Mouse (Mus musculus) liver, postnatal 0 days (tissue): Measurements from ENCODE around the gene Med29. TPM values are rescaled to one million over a fixed set of nuclear protein-coding genes. Genes with fewer than 3 reads are reported as not detected.
A peak's percentile ranks its signal among the peaks of the same experiment; 100 is the strongest.

ENCODE experiments used
- ATAC-seq: fragments of 200-750 bp; cut with Nextera tagmentation; 2 replicates; pipeline ENCODE4 v1.8.0; 2017; ENCODE audit warnings: mild to moderate bottlenecking, moderate library complexity
- DNase-seq: peaks from one replicate; pipeline ENCODE4 v3.0.0-alpha.2; 2016
- H3K27ac ChIP-seq: fragments of 300-500 bp; sonication (generic); 2 replicates; pipeline ENCODE4 v1.5.1; 2014; ENCODE audit warnings: antibody characterized with exemption, moderate library complexity, mild to moderate bottlenecking, low read depth
- H3K27me3 ChIP-seq: fragments of 300-500 bp; sonication (generic); 2 replicates; pipeline ENCODE4 v1.6.1; 2014; ENCODE audit warnings: low read length, control low read depth, mixed read lengths; ENCODE audit not compliant: insufficient read depth
- H3K36me3 ChIP-seq: fragments of 300-500 bp; sonication (generic); replicated peaks from 2 replicates; pipeline ENCODE4 v1.6.1; 2014; ENCODE audit warnings: mild to moderate bottlenecking, control low read depth, low read length, moderate library complexity, mixed read lengths; ENCODE audit not compliant: insufficient read depth
- H3K4me1 ChIP-seq: fragments of 300-500 bp; sonication (generic); 2 replicates; pipeline ENCODE4 v1.6.1; 2014; ENCODE audit warnings: antibody characterized with exemption, mild to moderate bottlenecking, control low read depth; ENCODE audit not compliant: insufficient read depth
- H3K4me2 ChIP-seq: fragments of 300-500 bp; sonication (generic); 2 replicates; pipeline ENCODE4 v1.6.1; 2014; ENCODE audit warnings: low read depth, mild to moderate bottlenecking, low read length, moderate library complexity, mixed read lengths
- H3K4me3 ChIP-seq: fragments of 300-500 bp; sonication (generic); 2 replicates; pipeline ENCODE4 v1.5.1; 2014; ENCODE audit warnings: low read depth, low read length
- H3K9ac ChIP-seq: fragments of 300-500 bp; sonication (generic); replicated peaks from 2 replicates; pipeline ENCODE4 v1.6.1; 2014; ENCODE audit warnings: mild to moderate bottlenecking, moderate library complexity
- H3K9me3 ChIP-seq: fragments of 300-500 bp; sonication (generic); 2 replicates; pipeline ENCODE4 v1.6.1; 2016; ENCODE audit warnings: mild to moderate bottlenecking, control low read depth, low read length, mixed read lengths
- CTCF ChIP-seq: sonication (generic); IDR thresholded peaks from 2 replicates; pipeline ENCODE4 v1.5.1; 2016; ENCODE audit warnings: antibody characterized with exemption, low read depth
- EP300 ChIP-seq: IDR thresholded peaks from 2 replicates; pipeline ENCODE4 v1.6.1; 2016; ENCODE audit warnings: antibody characterized with exemption, low read depth, mild to moderate bottlenecking
- WGBS: fragments of 180-500 bp; shearing (Covaris S2); extraction: QIAGEN DNeasy Blood & Tissue Kit; methylation state at CpG from one replicate; pipeline ENCODE4 v1.1.7; 2014; ENCODE audit not compliant: insufficient replicate concordance; 5-methylcytosine and 5-hydroxymethylcytosine counted together
- polyA plus RNA-seq: library from polyadenylated mRNA; unstranded; fragments of >200 nt; fragmentation: Nextera tagmentation; extraction: Ambion mirVana; gene quantifications from 2 replicates; pipeline ENCODE4 v1.2.1, GENCODE M21; 2015

Gene Med29
- polyA plus RNA-seq, 1 experiment from 2014 or later, result 18.6 TPM

- peaks cover 47% of the 10 kb centered on the region for H3K4me1 ChIP-seq
- peak overlapping the region; percentile 100 for H3K27ac ChIP-seq
- peaks cover 21% of the 10 kb centered on the region for H3K36me3 ChIP-seq
- peak; percentile 93 for DNase-seq
- TF ChIP-seq EP300 (no peak), CTCF (peak; percentile 97)
- 0 out of 2 replicates have a peak overlapping the region, but pooled peaks have one; percentile 50 for H3K9ac ChIP-seq
- peak; percentile 28 for ATAC-seq
- no peak overlapping the region for H3K4me3 ChIP-seq
- 4% methylated on average over 4 of the region's 4 CpGs for WGBS
- peak overlapping the region; percentile 36 for H3K4me2 ChIP-seq
- H3K9me3 ChIP-seq, result no peaks in the 10 kb centered on the region
- H3K27me3 ChIP-seq, result no peaks in the 10 kb centered on the region
These were observed 6.0 kb downstream of the Med29 start for GRCm38 (mm10) chr7:28386462-28386861.

DNA sequence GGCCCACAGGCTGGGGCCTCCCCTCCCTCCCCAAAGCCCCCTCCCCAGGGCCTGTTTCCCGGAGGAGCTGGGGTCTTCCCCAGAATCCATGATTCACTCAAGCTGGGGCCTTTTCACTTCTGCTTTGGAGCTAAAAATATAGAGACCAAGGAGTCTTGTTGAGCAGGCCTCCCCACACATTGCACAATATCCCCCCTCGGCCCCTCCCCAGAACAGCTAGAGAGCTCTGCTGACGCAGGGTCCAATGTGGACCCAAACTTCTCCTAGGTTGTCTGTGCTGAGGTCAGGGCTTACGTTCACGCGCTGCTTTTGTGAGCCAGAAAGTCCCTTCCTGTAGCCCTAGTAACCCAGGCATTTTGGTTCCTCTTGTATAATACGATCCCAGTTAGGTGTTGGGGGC is 6.5 kb downstream of the Med29 start:
- peak; percentile 73 for DNase-seq
- 42% methylated on average over 7 of the region's 7 CpGs for WGBS
- no peaks in the 10 kb centered on the region for H3K9me3 ChIP-seq
- H3K27me3 ChIP-seq, result no peaks in the 10 kb centered on the region
- peak overlapping the region; percentile 100 for H3K27ac ChIP-seq
- ATAC-seq, result peak; percentile 5; the same call in 1 of the 2 replicates
- H3K4me2 ChIP-seq, result peak overlapping the region; percentile 36
- no peak overlapping the region for H3K4me3 ChIP-seq
- H3K36me3 ChIP-seq, result peaks cover 21% of the 10 kb centered on the region
- TF ChIP-seq CTCF (no peak), EP300 (no peak; the same call in 1 of the 2 replicates)
- 0 out of 2 replicates have a peak overlapping the region, but pooled peaks have one; percentile 50 for H3K9ac ChIP-seq
- H3K4me1 ChIP-seq, result peaks cover 50% of the 10 kb centered on the region

GRCm38 (mm10) chr7:28385196-28385595 is 7.3 kb downstream of the Med29 start:
- 78% methylated on average over 9 of the region's 9 CpGs for whole genome bisulfite sequencing
- ATAC-seq (no peak), DNase-seq (no peak)
- H3K9ac ChIP-seq, result 0 out of 2 replicates have a peak overlapping the region, but pooled peaks have one; percentile 21
- no peak overlapping the region for H3K4me3 ChIP-seq
- H3K9me3 ChIP-seq, result no peaks in the 10 kb centered on the region
- TF ChIP-seq EP300, result no peak
- TF ChIP-seq CTCF, result no peak
- H3K4me1 ChIP-seq, result peaks cover 58% of the 10 kb centered on the region
- H3K27me3 ChIP-seq, result no peaks in the 10 kb centered on the region
- peak overlapping the region; percentile 100 for H3K27ac ChIP-seq
- 0 out of 2 replicates have a peak overlapping the region, but pooled peaks have one; percentile 36 for H3K4me2 ChIP-seq
- peaks cover 14% of the 10 kb centered on the region for H3K36me3 ChIP-seq

DNA sequence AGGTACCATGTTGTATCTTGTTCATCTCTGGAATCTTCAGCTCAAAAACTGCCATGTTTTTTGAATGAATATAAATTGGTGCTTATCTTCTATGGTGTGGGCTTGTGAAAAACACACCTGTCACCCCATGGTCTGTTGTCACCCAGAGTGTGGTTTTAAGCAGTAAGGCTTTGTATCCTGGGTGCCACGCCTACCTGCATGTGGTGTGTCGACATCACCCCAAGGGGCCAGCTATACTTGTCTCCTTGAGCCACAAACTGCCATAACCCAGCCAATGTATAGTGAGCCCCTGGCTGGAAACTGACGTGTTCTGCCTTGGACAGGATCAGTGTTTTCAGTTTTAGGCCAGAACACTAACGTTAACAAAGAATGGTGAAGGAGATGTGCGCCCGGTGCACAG is 8.3 kb downstream of the Med29 start:
- Histone ChIP-seq H3K27me3 (no peaks in the 10 kb centered on the region), H3K4me3 (no peak overlapping the region), H3K9ac (no peak overlapping the region), H3K4me1 (peaks cover 65% of the 10 kb centered on the region), H3K9me3 (no peaks in the 10 kb centered on the region), H3K27ac (peak overlapping the region; percentile 100), H3K36me3 (peaks cover 7% of the 10 kb centered on the region), H3K4me2 (no peak overlapping the region)
- 60% methylated on average over 6 of the region's 6 CpGs for WGBS
- ATAC-seq, result no peak
- DNase-seq, result peak; percentile 49
- TF ChIP-seq EP300 (no peak), CTCF (no peak)

GRCm38 (mm10) chr7:28383606-28384005 is 8.9 kb downstream of the Med29 start:
- Histone ChIP-seq H3K9ac (peak overlapping the region; percentile 77), H3K4me3 (no peak overlapping the region), H3K36me3 (peaks cover 5% of the 10 kb centered on the region), H3K9me3 (no peaks in the 10 kb centered on the region), H3K4me2 (peak overlapping the region; percentile 80), H3K27ac (peak overlapping the region; percentile 100), H3K4me1 (peaks cover 65% of the 10 kb centered on the region), H3K27me3 (no peaks in the 10 kb centered on the region)
- DNase-seq (no peak), ATAC-seq (no peak)
- TF ChIP-seq EP300 (no peak), CTCF (no peak)
- 65% methylated on average over 4 of the region's 4 CpGs for WGBS

DNA sequence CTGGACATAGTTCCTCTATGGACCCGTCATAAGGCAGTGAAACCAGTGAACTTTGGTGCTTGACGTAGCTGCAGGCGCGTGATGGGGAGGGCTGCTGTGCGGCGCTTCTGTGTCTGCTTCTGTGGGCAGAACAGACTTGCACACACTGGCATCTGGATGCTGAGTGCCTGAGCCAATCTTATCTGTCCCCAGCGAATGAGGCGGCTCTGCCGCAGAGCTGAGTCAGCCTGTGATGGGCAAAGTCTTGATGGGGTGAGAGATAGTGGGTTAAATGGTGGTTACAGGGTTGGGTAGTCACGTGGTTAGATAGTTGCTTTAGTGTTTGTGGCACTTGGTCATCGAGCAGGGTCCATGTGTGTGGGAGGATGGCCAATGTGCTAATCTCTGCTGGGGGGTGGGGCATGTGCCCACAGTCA is 9.5 kb downstream of the Med29 start:
- Histone ChIP-seq H3K27me3 (no peaks in the 10 kb centered on the region), H3K9ac (peak overlapping the region; percentile 77), H3K36me3 (peaks cover 3% of the 10 kb centered on the region), H3K4me2 (peak overlapping the region; percentile 80), H3K27ac (peak overlapping the region; percentile 100), H3K9me3 (no peaks in the 10 kb centered on the region), H3K4me1 (peaks cover 67% of the 10 kb centered on the region), H3K4me3 (peak overlapping the region; percentile 48)
- WGBS, result 2% methylated on average over 11 of the region's 11 CpGs
- ATAC-seq, result peak; percentile 65
- DNase-seq, result peak; percentile 85
- peak; percentile 86 for TF ChIP-seq EP300
- TF ChIP-seq CTCF, result no peak
